Mouse (Mus musculus) G1E (cell line): ENCODE results near the gene Fyb. TPM values are rescaled to one million over a fixed set of nuclear protein-coding genes. Genes with fewer than 3 reads are reported as not detected.

Experiments
- ATAC-seq: 2 replicates; pipeline ENCODE4 v1.8.0; 2016; ENCODE audit warnings: mild to moderate bottlenecking; ENCODE audit not compliant: insufficient number of reproducible peaks, poor library complexity, low FRiP score, severe bottlenecking; ENCODE audit errors: extremely low read depth
- DNase-seq: peaks from one replicate; pipeline ENCODE4 v3.0.0; 2012; ENCODE audit warnings: low spot score
- H3K27me3 ChIP-seq: 2 replicates; pipeline ENCODE4 v1.6.1; 2012; ENCODE audit warnings: mild to moderate bottlenecking, low read length, inconsistent platforms; ENCODE audit not compliant: insufficient read depth
- H3K36me3 ChIP-seq: replicated peaks from 2 replicates; pipeline ENCODE3; 2012; ENCODE audit warnings: mild to moderate bottlenecking, inconsistent platforms
- H3K4me1 ChIP-seq: 2 replicates; pipeline ENCODE4 v1.6.1; 2012; ENCODE audit warnings: low read depth, low read length, inconsistent platforms, mixed read lengths; ENCODE audit not compliant: insufficient read depth
- H3K4me3 ChIP-seq: 2 replicates; pipeline ENCODE4 v1.5.1; 2012; ENCODE audit warnings: low read depth, mild to moderate bottlenecking, inconsistent platforms, low read length, moderate library complexity, mixed read lengths
- H3K9me3 ChIP-seq: replicated peaks from 2 replicates; pipeline ENCODE4 v1.6.1; 2012; ENCODE audit warnings: inconsistent platforms
- CTCF ChIP-seq: IDR thresholded peaks from 2 replicates; pipeline ENCODE4 v1.5.1; 2012; ENCODE audit warnings: low read depth, low read length, inconsistent platforms, mixed read lengths
- GATA1 ChIP-seq: IDR thresholded peaks from 2 replicates; pipeline ENCODE4 v1.6.1; 2012; ENCODE audit warnings: borderline replicate concordance, low read length, inconsistent platforms, mixed read lengths
- GATA2 ChIP-seq: IDR thresholded peaks from 2 replicates; pipeline ENCODE4 v1.6.1; 2012; ENCODE audit warnings: low read depth, low read length, inconsistent platforms, borderline replicate concordance
- POLR2AphosphoS5 ChIP-seq: IDR thresholded peaks from 2 replicates; pipeline ENCODE4 v1.6.1; 2012; ENCODE audit warnings: low read depth, low read length, inconsistent platforms; ENCODE audit not compliant: insufficient replicate concordance
- TAL1 ChIP-seq: conservative IDR thresholded peaks from 2 replicates; pipeline ENCODE4 v1.6.1; 2012; ENCODE audit warnings: low read depth, low read length, inconsistent platforms, mixed read lengths
- polyA plus RNA-seq: library from polyadenylated mRNA; stranded (reverse); fragments of >175 nt; gene quantifications from 2 replicates; pipeline ENCODE4 v1.2.3, GENCODE M21; 2012
- total RNA-seq, 2 experiments: library from RNA; stranded (forward) in 1 of 2; stranded (reverse) in 1 of 2; fragments of 200-1000 nt in 1 of 2; fragments of >200 nt in 1 of 2; fragmentation: Nextera tagmentation in 1 of 2; gene quantifications; 2 replicates each; pipeline ENCODE4 v1.2.3; 2014 to 2017

Fyb gene
- total and polyA plus RNA-seq, 3 experiments: 126 to 1,103 (median 317) TPM

DNA sequence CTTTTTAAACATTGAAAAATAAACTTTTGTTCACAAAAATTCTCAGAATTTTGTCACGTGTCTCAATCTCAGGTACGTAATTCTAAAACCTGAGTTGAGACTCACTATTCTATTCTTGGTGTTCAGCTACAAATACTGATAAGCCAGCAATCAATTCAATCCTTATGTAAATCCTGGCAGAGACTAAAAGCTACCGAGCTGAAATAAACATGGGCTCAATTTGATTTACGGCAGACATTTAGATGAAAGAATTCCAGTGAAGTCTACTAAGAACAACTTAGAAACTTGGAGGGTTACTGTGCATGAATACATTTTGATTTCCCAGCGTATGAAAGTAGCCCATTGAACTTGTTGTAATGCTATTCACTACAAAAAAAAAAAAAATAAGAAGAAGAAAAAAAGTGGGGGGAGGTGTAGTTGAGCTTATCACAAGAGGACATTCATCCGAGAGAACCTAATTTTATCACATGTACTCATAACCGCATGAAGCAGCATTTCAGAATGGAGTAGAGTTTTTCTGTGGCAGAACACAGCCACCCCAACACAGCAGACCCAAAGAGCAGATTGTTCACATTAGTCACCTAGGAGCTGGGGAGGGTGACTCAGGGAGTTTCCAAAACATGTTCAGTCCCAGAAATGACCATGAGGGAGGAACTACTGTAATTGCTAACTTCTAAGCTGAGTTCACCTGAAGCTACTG is 17.1 kb downstream of the Fyb start:
- H3K36me3 ChIP-seq: peaks cover 27% of the 10 kb centered on the region
- TF ChIP-seq CTCF (no peak), TAL1 (peak; percentile 57), GATA2 (no peak)
- DNase-seq: no peak
- H3K27me3 ChIP-seq: no peaks in the 10 kb centered on the region
- ATAC-seq: peak; percentile 98
- peaks cover 22% of the 10 kb centered on the region for H3K4me1 ChIP-seq
- peak overlapping the region; percentile 47; the same call in 1 of the 2 replicates for H3K4me3 ChIP-seq
- no peaks in the 10 kb centered on the region for H3K9me3 ChIP-seq

DNA sequence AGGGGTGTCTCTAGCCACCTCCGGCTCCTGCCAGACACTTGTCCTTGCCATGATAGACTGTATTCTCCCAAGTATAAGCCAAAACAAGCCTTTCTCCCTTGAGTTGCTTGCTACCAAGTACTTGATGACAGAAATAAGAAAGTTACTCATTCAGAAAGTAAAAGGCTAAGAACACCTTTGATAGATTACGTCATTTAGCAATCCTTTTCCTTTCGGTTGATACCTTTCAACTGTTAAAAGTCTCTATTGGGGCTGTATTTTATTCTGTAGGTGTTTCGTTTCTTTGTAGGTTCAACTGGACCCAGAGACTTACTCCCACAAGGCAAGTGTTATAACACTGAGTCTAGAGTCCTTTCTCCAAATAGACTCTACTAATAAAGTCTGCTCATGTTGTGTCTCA is 26.3 kb downstream of the Fyb start:
- TF ChIP-seq GATA2: no peak
- no peak for TF ChIP-seq GATA1
- no peak for TF ChIP-seq CTCF
- no peak for TF ChIP-seq TAL1
- no peak for TF ChIP-seq POLR2AphosphoS5
- Histone ChIP-seq H3K36me3 (peaks cover 67% of the 10 kb centered on the region), H3K4me1 (peaks cover 57% of the 10 kb centered on the region), H3K27me3 (no peaks in the 10 kb centered on the region), H3K4me3 (no peak overlapping the region), H3K9me3 (no peaks in the 10 kb centered on the region)
- DNase-seq (no peak), ATAC-seq (no peak)

DNA sequence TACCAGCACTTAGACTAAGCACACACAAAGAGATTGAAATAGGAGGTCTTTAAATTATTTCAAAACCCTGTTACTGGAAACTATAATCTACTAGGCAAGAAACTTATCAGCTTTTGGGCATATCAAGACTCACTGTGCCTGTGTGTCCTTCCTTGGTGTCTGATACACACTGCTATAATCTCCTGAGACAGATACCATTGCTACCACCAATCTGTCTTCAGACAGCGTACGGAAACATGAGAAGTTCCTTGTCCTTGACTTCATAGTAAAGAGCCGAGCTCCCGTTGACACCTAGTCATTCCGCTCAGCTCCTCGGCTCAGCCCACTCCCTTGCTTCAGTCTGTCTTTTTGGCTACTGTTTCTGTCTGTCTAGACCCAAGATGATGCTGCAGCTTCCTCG is 29.2 kb downstream of the Fyb start:
- Histone ChIP-seq H3K36me3 (peaks cover 71% of the 10 kb centered on the region), H3K9me3 (no peaks in the 10 kb centered on the region), H3K4me3 (no peak overlapping the region; the same call in 1 of the 2 replicates), H3K4me1 (peaks cover 77% of the 10 kb centered on the region), H3K27me3 (no peaks in the 10 kb centered on the region)
- ATAC-seq (no peak), DNase-seq (no peak)
- TF ChIP-seq TAL1 (no peak), GATA2 (no peak)

DNA sequence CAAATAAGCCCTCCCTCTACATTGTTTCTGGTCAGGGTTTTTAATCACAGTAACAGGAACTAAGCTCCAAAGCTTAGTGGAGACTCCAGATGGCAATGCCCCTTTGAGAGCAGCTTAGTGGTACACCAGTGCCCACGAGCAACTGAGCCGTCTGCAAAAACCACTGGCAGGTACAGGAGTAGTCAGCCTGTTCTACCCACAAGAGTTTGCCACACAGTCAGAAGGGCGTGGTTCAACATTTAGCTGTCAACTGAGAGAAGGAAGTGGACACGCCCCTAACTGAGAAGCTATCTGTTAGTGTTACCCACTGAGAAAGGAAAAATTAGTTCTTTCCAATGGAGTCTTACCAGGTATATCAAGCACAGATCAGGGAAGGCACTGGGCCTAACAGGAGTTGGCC is 32.1 kb downstream of the Fyb start:
- H3K4me3 ChIP-seq: no peak overlapping the region; the same call in 1 of the 2 replicates
- DNase-seq (no peak), ATAC-seq (peak; percentile 72)
- TF ChIP-seq POLR2AphosphoS5 (no peak), GATA2 (no peak), TAL1 (no peak), GATA1 (no peak), CTCF (no peak)
- no peaks in the 10 kb centered on the region for H3K27me3 ChIP-seq
- H3K9me3 ChIP-seq: no peaks in the 10 kb centered on the region
- peaks cover 73% of the 10 kb centered on the region for H3K4me1 ChIP-seq
- peaks cover 65% of the 10 kb centered on the region for H3K36me3 ChIP-seq

DNA sequence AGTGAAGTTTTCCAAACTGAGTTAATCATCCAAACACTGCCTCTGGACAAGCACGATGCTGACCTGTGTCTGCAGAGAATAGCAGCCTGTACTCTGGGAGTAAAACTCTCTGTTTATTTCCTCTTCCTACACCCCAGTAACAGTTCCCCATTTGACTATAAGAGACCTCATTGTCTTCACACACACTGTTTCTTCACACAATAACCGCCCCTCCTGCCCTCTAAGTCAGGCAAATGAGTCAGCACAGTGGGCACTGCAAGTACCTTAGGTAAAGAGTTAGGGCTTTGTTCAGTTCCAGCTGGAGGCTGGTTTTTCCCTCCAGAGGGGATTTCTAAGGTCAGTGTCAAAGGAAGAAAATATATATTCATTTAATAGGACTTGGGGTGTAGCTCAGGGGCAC is 32.9 kb downstream of the Fyb start:
- ATAC-seq: peak; percentile 78
- no peaks in the 10 kb centered on the region for H3K9me3 ChIP-seq
- H3K27me3 ChIP-seq: no peaks in the 10 kb centered on the region
- peaks cover 64% of the 10 kb centered on the region for H3K36me3 ChIP-seq
- DNase-seq: no peak
- peaks cover 70% of the 10 kb centered on the region for H3K4me1 ChIP-seq
- TF ChIP-seq CTCF (no peak), POLR2AphosphoS5 (no peak), GATA2 (no peak), GATA1 (no peak), TAL1 (no peak)
- H3K4me3 ChIP-seq: no peak overlapping the region

DNA sequence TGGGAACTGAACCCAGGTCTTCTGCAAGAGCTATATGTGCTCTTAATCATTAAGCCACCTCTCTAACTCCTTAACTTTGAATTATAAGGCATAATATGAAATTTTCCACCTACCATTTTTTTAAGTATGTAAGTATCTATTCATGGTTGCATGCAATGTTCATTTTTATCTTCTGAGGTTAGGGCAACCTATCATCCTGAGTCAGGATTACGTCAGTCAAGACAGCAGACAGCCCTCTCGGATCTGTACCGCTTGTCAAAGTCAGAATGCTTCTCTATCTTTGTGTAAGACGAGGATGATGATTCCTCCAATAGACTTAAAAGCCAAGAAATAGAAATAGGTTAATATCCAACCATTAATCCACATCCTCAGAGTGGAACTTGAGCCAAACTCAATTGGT is 33.6 kb downstream of the Fyb start:
- no peak for TF ChIP-seq CTCF
- no peak for TF ChIP-seq GATA2
- H3K36me3 ChIP-seq: peaks cover 62% of the 10 kb centered on the region
- ATAC-seq: no peak

DNA sequence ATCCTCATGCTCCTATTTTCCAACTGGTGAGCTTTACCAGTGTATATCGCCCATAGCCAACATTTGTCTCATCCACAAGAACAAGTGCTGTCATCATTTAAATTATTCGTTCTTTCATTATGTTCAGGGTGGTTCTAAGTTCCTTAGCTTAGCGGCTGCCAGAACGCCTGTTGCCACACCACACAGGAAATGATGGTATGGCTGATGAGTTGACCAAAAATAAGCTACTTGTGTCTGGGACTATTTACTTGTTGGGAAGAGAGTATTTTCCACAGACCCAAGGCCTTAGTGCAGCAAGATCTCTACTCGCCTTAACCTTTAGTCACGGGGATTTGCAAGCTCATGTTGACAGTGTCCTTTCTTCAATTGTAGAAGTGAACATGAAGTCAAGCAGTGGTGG is 34.3 kb downstream of the Fyb start:
- no peak for ATAC-seq
- DNase-seq: no peak
- Histone ChIP-seq H3K27me3 (no peaks in the 10 kb centered on the region), H3K9me3 (no peaks in the 10 kb centered on the region), H3K4me1 (peaks cover 67% of the 10 kb centered on the region), H3K4me3 (no peak overlapping the region), H3K36me3 (peaks cover 60% of the 10 kb centered on the region)
- no peak for TF ChIP-seq POLR2AphosphoS5
- no peak for TF ChIP-seq TAL1
- TF ChIP-seq CTCF: no peak
- no peak for TF ChIP-seq GATA2
- no peak for TF ChIP-seq GATA1

More for the DNA sequence above, 33.6 kb downstream of the Fyb start:
- Histone ChIP-seq H3K4me3 (no peak overlapping the region), H3K9me3 (no peaks in the 10 kb centered on the region), H3K4me1 (peaks cover 70% of the 10 kb centered on the region), H3K27me3 (no peaks in the 10 kb centered on the region)
- DNase-seq: no peak
